Mouse (Mus musculus) CH12.LX (cell line): Measurements from ENCODE around the gene Sox18. TPM values are rescaled to one million over a fixed set of nuclear protein-coding genes. Genes with fewer than 3 reads are reported as not detected.

Experiments used
- DNase-seq: peaks from one replicate; pipeline ENCODE4 v3.0.0-alpha.2; 2013; ENCODE audit errors: extremely low read depth
- H3K27ac ChIP-seq: 2 replicates; pipeline ENCODE4 v1.5.1; 2012; ENCODE audit warnings: low read depth, mild to moderate bottlenecking, control low read depth, moderate library complexity; ENCODE audit not compliant: insufficient read depth
- H3K27me3 ChIP-seq: replicated peaks from 2 replicates; pipeline ENCODE3; 2012; ENCODE audit warnings: inconsistent platforms
- H3K36me3 ChIP-seq, 2 experiments: replicated peaks in 1 of 2; 2 replicates each; pipeline versions ENCODE3 to v1.6.1; 2012; ENCODE audit warnings: inconsistent platforms in 1 of 2, low read length in 1 of 2, mild to moderate bottlenecking in 1 of 2, mixed read lengths in 1 of 2, moderate library complexity in 1 of 2; ENCODE audit not compliant: control insufficient read depth in 1 of 2, insufficient read depth in 1 of 2
- H3K4me1 ChIP-seq, 2 experiments: 2 replicates each; pipeline ENCODE4 v1.6.1; 2012; ENCODE audit warnings: inconsistent platforms in 1 of 2, moderate library complexity in 1 of 2; ENCODE audit not compliant: insufficient read depth in 2 of 2, control insufficient read depth in 1 of 2
- H3K4me2 ChIP-seq: 2 replicates; pipeline ENCODE4 v1.6.1; 2012; ENCODE audit warnings: low read depth, mild to moderate bottlenecking, control low read depth; ENCODE audit not compliant: poor library complexity, insufficient read depth, severe bottlenecking
- H3K4me3 ChIP-seq, 3 experiments: fragments of 150-350 bp in 1 of 3; sonication (generic) in 1 of 3; replicated peaks in 1 of 3; 2 replicates each; pipeline versions ENCODE3 to v1.5.1; 2011 to 2012; ENCODE audit warnings: low read depth in 2 of 3, low read length in 2 of 3, mild to moderate bottlenecking in 2 of 3, moderate library complexity in 2 of 3, control low read depth in 1 of 3, improper control_type of control experiment in 1 of 3, inconsistent platforms in 1 of 3, mixed read lengths in 1 of 3; ENCODE audit not compliant: poor library complexity in 1 of 3
- H3K79me2 ChIP-seq: replicated peaks from 2 replicates; pipeline ENCODE4 v1.6.1; 2012; ENCODE audit warnings: mild to moderate bottlenecking, moderate library complexity; ENCODE audit not compliant: control insufficient read depth, poor library complexity, insufficient read depth, severe bottlenecking; ENCODE audit errors: extremely low read depth
- H3K9ac ChIP-seq: 2 replicates; pipeline ENCODE4 v1.6.1; 2012; ENCODE audit warnings: low read depth, mild to moderate bottlenecking, control low read depth, moderate library complexity; ENCODE audit not compliant: insufficient read depth
- H3K9me3 ChIP-seq: replicated peaks from 2 replicates; pipeline ENCODE3; 2012; ENCODE audit warnings: low read length, inconsistent platforms, mixed read lengths
- BHLHE40 ChIP-seq: IDR thresholded peaks from 2 replicates; pipeline ENCODE4 v1.6.1; 2011; ENCODE audit warnings: mild to moderate bottlenecking, low read depth, low read length, improper control_type of control experiment
- CHD2 ChIP-seq: IDR thresholded peaks from 2 replicates; pipeline ENCODE4 v1.6.1; 2011; ENCODE audit warnings: low read length, improper control_type of control experiment
- CTCF ChIP-seq, 2 experiments: IDR thresholded peaks in 1 of 2; conservative IDR thresholded peaks in 1 of 2; 2 replicates each; pipeline ENCODE4 v1.5.1; 2011 to 2012; ENCODE audit warnings: low read depth in 2 of 2, low read length in 2 of 2, improper control_type of control experiment in 1 of 2, inconsistent platforms in 1 of 2, mild to moderate bottlenecking in 1 of 2, moderate library complexity in 1 of 2
- E2F4 ChIP-seq: IDR thresholded peaks from 2 replicates; pipeline ENCODE4 v1.6.1; 2011; ENCODE audit warnings: low read depth, low read length, improper control_type of control experiment; ENCODE audit not compliant: insufficient replicate concordance
- ELF1 ChIP-seq: IDR thresholded peaks from 2 replicates; pipeline ENCODE4 v1.6.1; 2014; ENCODE audit warnings: low read depth, mild to moderate bottlenecking, inconsistent platforms, low read length, improper control_type of control experiment
- EP300 ChIP-seq: IDR thresholded peaks from 2 replicates; pipeline ENCODE4 v1.6.1; 2011; ENCODE audit warnings: low read length, improper control_type of control experiment
- GABPA ChIP-seq: IDR thresholded peaks from 2 replicates; pipeline ENCODE4 v1.6.1; 2012; ENCODE audit warnings: low read depth, low read length, improper control_type of control experiment, inconsistent platforms; ENCODE audit not compliant: insufficient replicate concordance
- HCFC1 ChIP-seq: IDR thresholded peaks from 2 replicates; pipeline ENCODE4 v1.6.1; 2012; ENCODE audit warnings: low read depth, mild to moderate bottlenecking, inconsistent platforms, low read length, improper control_type of control experiment
- IRF4 ChIP-seq: IDR thresholded peaks from 2 replicates; pipeline ENCODE4 v1.6.1; 2014; ENCODE audit warnings: low read depth, mild to moderate bottlenecking, inconsistent platforms, low read length, improper control_type of control experiment
- JUND ChIP-seq: conservative IDR thresholded peaks from 2 replicates; pipeline ENCODE4 v1.6.1; 2011; ENCODE audit warnings: low read depth, low read length, improper control_type of control experiment
- MAX ChIP-seq: IDR thresholded peaks from 2 replicates; pipeline ENCODE4 v1.6.1; 2011; ENCODE audit warnings: low read length, improper control_type of control experiment
- MAZ ChIP-seq: IDR thresholded peaks from 2 replicates; pipeline ENCODE4 v1.6.1; 2012; ENCODE audit warnings: low read depth, mild to moderate bottlenecking, inconsistent platforms, low read length, improper control_type of control experiment, moderate library complexity
- MEF2A ChIP-seq: IDR thresholded peaks from 2 replicates; pipeline ENCODE4 v1.6.1; 2014; ENCODE audit warnings: low read depth, mild to moderate bottlenecking, inconsistent platforms, low read length, improper control_type of control experiment, borderline replicate concordance
- MXI1 ChIP-seq: IDR thresholded peaks from 2 replicates; pipeline ENCODE4 v1.6.1; 2011; ENCODE audit warnings: mild to moderate bottlenecking, low read depth, low read length, improper control_type of control experiment
- NELFE ChIP-seq: IDR thresholded peaks from 2 replicates; pipeline ENCODE4 v1.6.1; 2011; ENCODE audit warnings: low read depth, low read length, improper control_type of control experiment
- NRF1 ChIP-seq: IDR thresholded peaks from 2 replicates; pipeline ENCODE4 v1.6.1; 2014; ENCODE audit warnings: low read depth, mild to moderate bottlenecking, inconsistent platforms, low read length, improper control_type of control experiment, moderate library complexity
- RAD21 ChIP-seq: IDR thresholded peaks from 2 replicates; pipeline ENCODE4 v1.6.1; 2011; ENCODE audit warnings: low read depth, mild to moderate bottlenecking, low read length, improper control_type of control experiment, moderate library complexity
- SIN3A ChIP-seq: IDR thresholded peaks from 2 replicates; pipeline ENCODE4 v1.6.1; 2012; ENCODE audit warnings: low read length, improper control_type of control experiment, inconsistent platforms
- SMC3 ChIP-seq: IDR thresholded peaks from 2 replicates; pipeline ENCODE4 v1.6.1; 2011; ENCODE audit warnings: low read depth, low read length, improper control_type of control experiment
- TCF12 ChIP-seq: IDR thresholded peaks from 2 replicates; pipeline ENCODE4 v1.6.1; 2014; ENCODE audit warnings: low read depth, mild to moderate bottlenecking, inconsistent platforms, low read length, improper control_type of control experiment
- USF1 ChIP-seq: IDR thresholded peaks from 2 replicates; pipeline ENCODE4 v1.6.1; 2014; ENCODE audit warnings: low read depth, mild to moderate bottlenecking, inconsistent platforms, low read length, improper control_type of control experiment
- USF2 ChIP-seq: conservative IDR thresholded peaks from 2 replicates; pipeline ENCODE4 v1.6.1; 2011; ENCODE audit warnings: low read depth, low read length, improper control_type of control experiment
- ZC3H11A ChIP-seq: IDR thresholded peaks from 2 replicates; pipeline ENCODE4 v1.6.1; 2012; ENCODE audit warnings: low read depth, mild to moderate bottlenecking, inconsistent platforms, low read length, improper control_type of control experiment
- ZKSCAN1 ChIP-seq: IDR thresholded peaks from 2 replicates; pipeline ENCODE4 v1.6.1; 2012; ENCODE audit warnings: low read depth, inconsistent platforms, low read length, improper control_type of control experiment, borderline replicate concordance
- ZNF384 ChIP-seq: IDR thresholded peaks from 2 replicates; pipeline ENCODE4 v1.6.1; 2012; ENCODE audit warnings: low read depth, low read length, improper control_type of control experiment, inconsistent platforms
- dilution Hi-C: fragments of 300-500 bp; cut with MboI; formaldehyde crosslinking; loops from 2 replicates; pipeline ENCODE4 v1.14.3; 2020; ENCODE audit warnings: low sequenced_read_pairs; ENCODE audit not compliant: extremely low pct_unique_long_range_greater_than_20kb, extremely low pct_ligation_motif_present
- in situ Hi-C: fragments of 300-500 bp; cut with MboI; formaldehyde crosslinking; loops from 3 replicates; pipeline ENCODE4 v1.14.3; 2019; ENCODE audit warnings: low sequenced_read_pairs, low pct_ligation_motif_present, low pct_unique_long_range_greater_than_20kb, mixed read lengths
- polyA plus RNA-seq: library from polyadenylated mRNA; unstranded; fragments of >175 nt; gene quantifications from 2 replicates; pipeline ENCODE4 v1.2.1, GENCODE M21; 2012; ENCODE audit warnings: low read depth; ENCODE audit not compliant: insufficient read length
- total RNA-seq, 2 experiments: library from RNA; depleted of rRNA; stranded (reverse); fragments of 300-350 nt in 1 of 2; fragments of >200 nt in 1 of 2; gene quantifications; 2 replicates each; pipeline ENCODE4 v1.2.3; 2012 to 2014

Sox18 gene
- total and polyA plus RNA-seq, 3 experiments, result not detected

GRCm38 (mm10) chr2:181670285-181670912, 1.0 kb downstream of the Sox18 start:
- Histone ChIP-seq H3K79me2 (no peaks in the 10 kb centered on the region), H3K4me3 (no peak overlapping the region), H3K4me1 (peaks cover 0 to under 1% of the 10 kb centered on the region in 2 experiments; a peak in 1 of 4 replicates), H3K27ac (no peak overlapping the region), H3K4me2 (no peak overlapping the region), H3K36me3 (no peaks in the 10 kb centered on the region), H3K9ac (no peak overlapping the region), H3K27me3 (peaks cover 9% of the 10 kb centered on the region), H3K9me3 (peaks cover 7% of the 10 kb centered on the region)
- TF ChIP-seq NRF1 (no peak), ELF1 (no peak), MAX (no peak), SIN3A (no peak), NELFE (no peak), IRF4 (no peak), ZKSCAN1 (no peak), RAD21 (no peak), HCFC1 (no peak), MEF2A (no peak), CTCF (conservative IDR thresholded peaks at IDR 0.05 in 1 of 2, IDR thresholded peaks at IDR 0.05 in 1 of 2; ENCODE audit: low read depth in 2 of 2, low read length in 2 of 2) (no peak), BHLHE40 (no peak), CHD2 (no peak), ZNF384 (no peak), USF1 (no peak), SMC3 (no peak), ZC3H11A (no peak), JUND (no peak), USF2 (no peak)
- dilution Hi-C loops, result no loop called here
- no peak for DNase-seq
- in situ Hi-C loops, result no loop called here

DNA sequence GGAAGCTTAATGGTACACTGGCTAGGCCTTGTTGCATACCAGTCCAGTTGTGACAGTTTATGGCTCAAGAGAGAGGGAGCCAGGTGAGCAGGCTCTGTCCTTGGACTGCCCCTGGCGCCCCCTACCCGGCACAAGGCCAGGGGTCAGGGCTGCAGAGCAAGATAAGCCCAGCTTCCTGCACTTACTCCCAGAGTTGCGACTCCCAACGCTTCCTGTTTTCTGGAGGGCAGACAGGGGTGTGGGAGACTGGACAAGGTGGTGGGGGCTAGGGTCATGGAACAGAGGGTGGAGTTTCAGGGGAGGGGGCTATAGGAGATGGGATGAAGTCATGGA, 8.2 kb downstream of the Sox18 start:
- dilution Hi-C loops, result no loop called here
- Histone ChIP-seq H3K4me3 (no peak overlapping the region), H3K36me3 (peaks cover 5 to 13% of the 10 kb centered on the region in 2 experiments), H3K27me3 (no peaks in the 10 kb centered on the region), H3K4me1 (peaks cover 6 to 28% of the 10 kb centered on the region in 2 experiments; a peak in 3 of 4 replicates), H3K9ac (no peak overlapping the region), H3K9me3 (no peaks in the 10 kb centered on the region), H3K79me2 (no peaks in the 10 kb centered on the region), H3K4me2 (no peak overlapping the region), H3K27ac (no peak overlapping the region)
- DNase-seq, result no peak
- TF ChIP-seq GABPA (no peak), MXI1 (no peak), JUND (no peak), MAZ (no peak), SMC3 (no peak), RAD21 (no peak), CTCF (conservative IDR thresholded peaks at IDR 0.05 in 1 of 2, IDR thresholded peaks at IDR 0.05 in 1 of 2; ENCODE audit: low read depth in 2 of 2, low read length in 2 of 2) (no peak), TCF12 (no peak), EP300 (no peak), E2F4 (no peak), ZNF384 (no peak), HCFC1 (no peak)
- in situ Hi-C loops, result no loop called here
